Mouse (Mus musculus) testis, adult 2 months (tissue): ENCODE measurements around the gene Rarres1. TPM values are rescaled to one million over a fixed set of nuclear protein-coding genes. Genes with fewer than 3 reads are reported as not detected.

Experiments used
- H3K27ac ChIP-seq: fragments of 200-500 bp; 2 replicates; pipeline ENCODE4 v1.5.1; 2012; ENCODE audit warnings: low read depth, low read length; ENCODE audit not compliant: control insufficient read depth, insufficient read depth
- H3K27me3 ChIP-seq: fragments of 200-500 bp; 2 replicates; pipeline ENCODE4 v1.6.1; 2012; ENCODE audit warnings: mild to moderate bottlenecking, low read length, moderate library complexity; ENCODE audit not compliant: control insufficient read depth, insufficient read depth
- H3K36me3 ChIP-seq: fragments of 200-500 bp; 2 replicates; pipeline ENCODE4 v1.6.1; 2012; ENCODE audit warnings: mild to moderate bottlenecking, low read length; ENCODE audit not compliant: control insufficient read depth, insufficient read depth
- H3K4me1 ChIP-seq: fragments of 200-500 bp; 2 replicates; pipeline ENCODE4 v1.6.1; 2012; ENCODE audit warnings: low read length; ENCODE audit not compliant: control insufficient read depth, insufficient read depth
- H3K4me3 ChIP-seq: fragments of 200-500 bp; 2 replicates; pipeline ENCODE4 v1.5.1; 2012; ENCODE audit warnings: low read depth, mild to moderate bottlenecking, low read length, moderate library complexity, mixed read lengths; ENCODE audit not compliant: control insufficient read depth
- CTCF ChIP-seq: fragments of 200-500 bp; IDR thresholded peaks from 2 replicates; pipeline ENCODE4 v1.5.1; 2012; ENCODE audit warnings: low read depth, mild to moderate bottlenecking, inconsistent platforms, low read length, moderate library complexity; ENCODE audit not compliant: control insufficient read depth, insufficient read depth, insufficient replicate concordance
- POLR2A ChIP-seq: fragments of 200-500 bp; IDR thresholded peaks from 2 replicates; pipeline ENCODE4 v1.6.1; 2012; ENCODE audit warnings: low read depth, mild to moderate bottlenecking, inconsistent platforms, low read length, moderate library complexity; ENCODE audit not compliant: control insufficient read depth
- polyA plus RNA-seq: library from polyadenylated mRNA; depleted of rRNA; stranded (reverse); fragments of >200 nt; gene quantifications from 2 replicates; pipeline ENCODE4 v1.2.3, GENCODE M21; 2012

The Rarres1 gene
- polyA plus RNA-seq, 1 experiment = 5.1 TPM

- H3K4me1 ChIP-seq = no peaks in the 10 kb centered on the region
- no peak overlapping the region for H3K27ac ChIP-seq
- no peaks in the 10 kb centered on the region for H3K27me3 ChIP-seq
- TF ChIP-seq CTCF (no peak), POLR2A (no peak)
- no peak overlapping the region for H3K4me3 ChIP-seq
- H3K36me3 ChIP-seq = no peaks in the 10 kb centered on the region
These were observed 23.0 kb downstream of the Rarres1 start for GRCm38 (mm10) chr3:67492086-67492869.

GRCm38 (mm10) chr3:67490156-67490555, 25.2 kb downstream of the Rarres1 start:
- TF ChIP-seq CTCF (no peak), POLR2A (no peak)
- no peaks in the 10 kb centered on the region for H3K27me3 ChIP-seq
- no peak overlapping the region for H3K4me3 ChIP-seq
- H3K36me3 ChIP-seq = no peaks in the 10 kb centered on the region
- H3K4me1 ChIP-seq = no peaks in the 10 kb centered on the region
- no peak overlapping the region for H3K27ac ChIP-seq

DNA sequence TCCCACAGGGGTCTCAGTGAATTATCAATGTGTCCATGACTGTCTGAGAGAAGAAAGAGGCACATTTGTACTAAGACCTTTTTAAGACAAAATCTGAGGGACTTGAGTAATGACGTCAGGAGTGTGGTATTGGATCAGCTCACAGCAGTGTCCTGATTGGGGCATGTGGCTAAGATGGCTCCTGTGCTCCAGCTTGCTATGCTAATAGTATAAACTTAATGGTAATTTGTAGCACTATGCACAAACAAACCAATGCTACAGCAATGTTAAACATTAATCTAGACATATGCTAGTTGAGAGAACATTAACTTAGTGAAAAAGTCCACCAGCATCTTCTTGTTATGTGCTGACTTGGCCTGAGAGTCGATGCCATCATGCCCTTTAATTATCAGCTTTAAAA, 30.1 kb downstream of the Rarres1 start:
- TF ChIP-seq CTCF (no peak), POLR2A (no peak)
- no peaks in the 10 kb centered on the region for H3K36me3 ChIP-seq
- H3K4me3 ChIP-seq = no peak overlapping the region
- H3K27me3 ChIP-seq = no peaks in the 10 kb centered on the region
- H3K4me1 ChIP-seq = no peaks in the 10 kb centered on the region
- H3K27ac ChIP-seq = no peak overlapping the region

GRCm38 (mm10) chr3:67482400-67482799, 32.9 kb downstream of the Rarres1 start:
- no peaks in the 10 kb centered on the region for H3K36me3 ChIP-seq
- TF ChIP-seq POLR2A = no peak
- TF ChIP-seq CTCF = no peak
- no peak overlapping the region for H3K27ac ChIP-seq
- H3K27me3 ChIP-seq = no peaks in the 10 kb centered on the region
- no peaks in the 10 kb centered on the region for H3K4me1 ChIP-seq
- H3K4me3 ChIP-seq = no peak overlapping the region

- H3K27ac ChIP-seq = no peak overlapping the region
- TF ChIP-seq CTCF (no peak), POLR2A (no peak)
- no peak overlapping the region for H3K4me3 ChIP-seq
- no peaks in the 10 kb centered on the region for H3K36me3 ChIP-seq
- H3K4me1 ChIP-seq = no peaks in the 10 kb centered on the region
- no peaks in the 10 kb centered on the region for H3K27me3 ChIP-seq
These were observed 35.5 kb downstream of the Rarres1 start for GRCm38 (mm10) chr3:67479806-67480205.

DNA sequence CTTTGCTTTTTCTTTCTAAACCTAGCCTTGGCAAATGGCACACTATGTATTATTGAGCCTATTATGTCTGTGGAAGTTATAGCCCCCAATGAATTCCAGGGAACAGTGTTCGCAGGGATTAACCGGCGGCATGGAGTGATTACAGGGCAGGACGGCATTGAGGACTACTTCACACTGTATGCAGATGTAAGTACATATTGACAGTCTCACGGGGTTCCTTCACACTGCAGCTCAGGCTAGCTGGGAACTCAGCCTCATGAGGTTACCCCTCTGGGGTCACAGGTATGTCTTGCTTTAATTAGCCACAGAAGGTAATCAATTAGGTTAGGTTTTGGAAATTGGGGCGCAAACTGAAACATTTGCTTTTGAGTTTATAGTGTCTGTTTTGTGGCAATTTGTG, 41.9 kb downstream of the Rarres1 start:
- no peak for TF ChIP-seq CTCF
- TF ChIP-seq POLR2A = no peak
- Histone ChIP-seq H3K36me3 (no peaks in the 10 kb centered on the region; the same call in 1 of the 2 replicates), H3K4me1 (no peaks in the 10 kb centered on the region), H3K27me3 (no peaks in the 10 kb centered on the region), H3K4me3 (no peak overlapping the region), H3K27ac (no peak overlapping the region)

DNA sequence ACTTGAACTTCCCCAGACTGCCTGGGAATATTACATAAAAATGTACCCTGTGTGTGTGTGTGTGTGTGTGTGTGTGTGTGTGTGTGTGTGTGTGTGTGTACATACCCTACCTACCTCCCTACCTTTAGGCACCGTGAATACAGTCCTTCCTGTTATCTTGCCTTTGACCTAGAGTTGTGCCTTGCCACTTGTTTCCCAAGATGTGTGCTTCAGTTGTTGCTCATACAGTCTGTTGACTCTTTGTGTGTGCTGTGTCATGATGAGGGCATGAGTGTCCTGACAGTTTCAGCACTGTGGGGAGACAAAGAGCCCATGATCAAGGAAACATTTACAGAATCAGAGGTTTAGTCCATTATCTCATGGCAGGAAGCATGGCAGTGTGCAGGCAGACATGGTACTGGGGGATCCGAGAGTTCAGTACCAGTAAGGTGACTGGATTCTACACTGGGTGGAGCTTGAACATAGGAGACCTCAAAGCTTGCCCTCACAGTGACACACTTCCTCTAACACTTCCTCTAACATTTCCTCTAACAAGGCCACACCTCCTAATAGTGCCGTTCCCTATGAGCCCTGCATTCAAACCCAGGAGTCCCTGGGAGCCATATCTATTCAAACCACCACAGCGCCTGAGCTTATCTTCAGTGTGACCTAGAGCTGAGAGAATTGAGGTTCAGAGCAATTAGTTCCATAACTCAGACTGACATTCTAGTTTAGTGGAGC, 43.8 kb downstream of the Rarres1 start:
- TF ChIP-seq POLR2A (no peak), CTCF (no peak)
- no peak overlapping the region for H3K27ac ChIP-seq

More for the DNA sequence above, 43.8 kb downstream of the Rarres1 start:
- H3K36me3 ChIP-seq = no peaks in the 10 kb centered on the region; the same call in 1 of the 2 replicates
- no peaks in the 10 kb centered on the region for H3K27me3 ChIP-seq
- no peak overlapping the region for H3K4me3 ChIP-seq
- no peaks in the 10 kb centered on the region for H3K4me1 ChIP-seq
